Mouse (Mus musculus) C2C12 (cell line): ENCODE data around the gene Itgb7.

Source experiments
- CEBPB ChIP-seq: IDR thresholded peaks from one replicate; pipeline ENCODE4 v1.6.1; 2011; ENCODE audit warnings: low read depth, mild to moderate bottlenecking, control low read depth, moderate library complexity
- CTCF ChIP-seq: IDR thresholded peaks from one replicate; pipeline ENCODE4 v1.5.1; 2011; ENCODE audit not compliant: control insufficient read depth, insufficient read depth, insufficient read length
- USF1 ChIP-seq: IDR thresholded peaks from one replicate; pipeline ENCODE4 v1.6.1; 2011; ENCODE audit warnings: low read depth, mild to moderate bottlenecking, control low read depth, moderate library complexity

GRCm38 (mm10) chr15:102214132-102214531 lies 17.6 kb downstream of the Itgb7 start:
- no peak for TF ChIP-seq CTCF
- TF ChIP-seq CEBPB, result no peak
- no peak for TF ChIP-seq USF1
